Mouse (Mus musculus) stomach, embryonic 14.5 days (tissue): ENCODE results near the gene Spg20. TPM values are rescaled to one million over a fixed set of nuclear protein-coding genes. Genes with fewer than 3 reads are reported as not detected.

Experiments used
- ATAC-seq: fragments of 200-750 bp; cut with Nextera tagmentation; 2 replicates; pipeline ENCODE4 v1.8.0; 2017; ENCODE audit warnings: low read depth, moderate TSS enrichment; ENCODE audit not compliant: insufficient number of reproducible peaks, insufficient read depth, low FRiP score
- H3K27ac ChIP-seq: fragments of 300-500 bp; sonication (generic); 2 replicates; pipeline ENCODE4 v1.5.1; 2014; ENCODE audit warnings: mild to moderate bottlenecking, low read length, moderate library complexity, mixed read lengths
- H3K27me3 ChIP-seq: fragments of 300-500 bp; sonication (generic); 2 replicates; pipeline ENCODE4 v1.6.1; 2014; ENCODE audit warnings: low read length, control low read depth, mixed read lengths; ENCODE audit not compliant: control insufficient read depth, insufficient read depth
- H3K36me3 ChIP-seq: fragments of 300-500 bp; sonication (generic); 2 replicates; pipeline ENCODE4 v1.6.1; 2014; ENCODE audit warnings: mild to moderate bottlenecking, control low read depth, low read length, moderate library complexity, mixed read lengths; ENCODE audit not compliant: control insufficient read depth, insufficient read depth
- H3K4me1 ChIP-seq: fragments of 300-500 bp; sonication (generic); 2 replicates; pipeline ENCODE4 v1.6.1; 2014; ENCODE audit warnings: low read length, control low read depth, mixed read lengths; ENCODE audit not compliant: control insufficient read depth, insufficient read depth
- H3K4me2 ChIP-seq: fragments of 300-500 bp; sonication (generic); replicated peaks from 2 replicates; pipeline ENCODE4 v1.6.1; 2014; ENCODE audit warnings: low read depth, low read length, control low read depth
- H3K4me3 ChIP-seq: fragments of 300-500 bp; sonication (generic); 2 replicates; pipeline ENCODE4 v1.5.1; 2014; ENCODE audit warnings: low read depth, low read length, control low read depth
- H3K9ac ChIP-seq: fragments of 300-500 bp; sonication (generic); replicated peaks from 2 replicates; pipeline ENCODE4 v1.6.1; 2014; ENCODE audit warnings: low read depth, mild to moderate bottlenecking, control low read depth, low read length, moderate library complexity, mixed read lengths
- H3K9me3 ChIP-seq: fragments of 300-500 bp; sonication (generic); 2 replicates; pipeline ENCODE4 v1.6.1; 2016; ENCODE audit warnings: low read depth, low read length, control low read depth; ENCODE audit not compliant: control insufficient read depth
- WGBS: fragments of 180-500 bp; shearing (Covaris S2); extraction: QIAGEN DNeasy Blood & Tissue Kit; methylation state at CpG from one replicate; pipeline ENCODE4 v1.1.7; 2014; 5-methylcytosine and 5-hydroxymethylcytosine counted together
- polyA plus RNA-seq: library from polyadenylated mRNA; unstranded; fragments of >200 nt; fragmentation: Nextera tagmentation; extraction: Ambion mirVana; gene quantifications from 2 replicates; pipeline ENCODE4 v1.2.1, GENCODE M21; 2014

The Spg20 gene
- polyA plus RNA-seq, 1 experiment from 2014 or later, result 46.7 TPM

DNA sequence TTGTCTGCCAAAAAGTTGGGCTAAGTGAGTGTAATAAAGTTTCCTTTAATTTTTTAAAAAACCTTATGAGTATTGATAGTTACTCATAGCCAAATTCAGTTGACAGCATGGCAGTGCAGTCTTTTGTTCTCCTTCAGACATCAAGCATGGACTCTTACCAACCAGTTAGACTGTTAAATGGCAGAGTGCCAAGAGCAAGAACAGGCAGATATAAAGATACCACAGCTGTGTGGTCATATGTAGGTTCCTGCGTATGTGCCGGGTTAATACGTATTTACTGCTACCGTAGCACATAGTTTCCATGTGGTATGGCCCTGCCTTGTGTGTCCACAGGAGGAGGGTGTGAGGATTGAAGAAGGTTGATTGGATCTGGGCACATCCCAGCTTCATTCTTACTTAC is 11.2 kb downstream of the Spg20 start:
- 87% methylated on average over 4 of the region's 4 CpGs for WGBS
- Histone ChIP-seq H3K36me3 (peaks cover 75% of the 10 kb centered on the region), H3K27ac (no peak overlapping the region), H3K27me3 (no peaks in the 10 kb centered on the region), H3K4me1 (no peaks in the 10 kb centered on the region), H3K4me3 (no peak overlapping the region), H3K9ac (no peak overlapping the region), H3K4me2 (no peak overlapping the region), H3K9me3 (no peaks in the 10 kb centered on the region)
- ATAC-seq, result no peak

DNA sequence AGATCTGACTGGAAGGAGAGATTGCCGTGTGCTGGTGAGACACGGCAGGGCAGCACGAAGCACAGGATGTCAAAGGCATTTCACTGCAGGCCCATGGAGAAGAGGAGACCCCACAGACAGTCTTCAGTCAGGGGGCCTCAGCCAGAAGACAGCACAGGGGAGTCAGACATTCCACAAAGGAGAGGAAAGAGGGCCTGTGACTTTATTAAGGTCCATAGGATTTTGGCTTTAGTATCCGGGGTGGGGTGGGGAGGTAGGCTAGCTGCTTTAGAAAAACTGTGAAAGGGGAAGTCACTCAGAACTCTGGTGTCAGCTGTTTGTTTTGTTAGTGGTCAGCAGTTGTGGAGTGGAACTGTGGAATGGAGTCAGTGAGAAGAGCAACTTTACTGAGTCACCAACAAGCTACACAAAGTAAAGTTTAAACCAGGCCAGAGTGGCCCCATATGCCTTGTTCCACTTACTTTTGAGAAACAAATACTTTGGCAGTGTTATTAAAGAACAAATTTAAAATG is 17.3 kb downstream of the Spg20 start:
- ATAC-seq, result no peak
- Histone ChIP-seq H3K27ac (no peak overlapping the region), H3K9me3 (no peaks in the 10 kb centered on the region), H3K4me3 (no peak overlapping the region), H3K4me1 (no peaks in the 10 kb centered on the region), H3K4me2 (no peak overlapping the region), H3K27me3 (no peaks in the 10 kb centered on the region), H3K36me3 (peaks cover 71% of the 10 kb centered on the region), H3K9ac (no peak overlapping the region)
- 76% methylated on average over 4 of the region's 4 CpGs for WGBS

DNA sequence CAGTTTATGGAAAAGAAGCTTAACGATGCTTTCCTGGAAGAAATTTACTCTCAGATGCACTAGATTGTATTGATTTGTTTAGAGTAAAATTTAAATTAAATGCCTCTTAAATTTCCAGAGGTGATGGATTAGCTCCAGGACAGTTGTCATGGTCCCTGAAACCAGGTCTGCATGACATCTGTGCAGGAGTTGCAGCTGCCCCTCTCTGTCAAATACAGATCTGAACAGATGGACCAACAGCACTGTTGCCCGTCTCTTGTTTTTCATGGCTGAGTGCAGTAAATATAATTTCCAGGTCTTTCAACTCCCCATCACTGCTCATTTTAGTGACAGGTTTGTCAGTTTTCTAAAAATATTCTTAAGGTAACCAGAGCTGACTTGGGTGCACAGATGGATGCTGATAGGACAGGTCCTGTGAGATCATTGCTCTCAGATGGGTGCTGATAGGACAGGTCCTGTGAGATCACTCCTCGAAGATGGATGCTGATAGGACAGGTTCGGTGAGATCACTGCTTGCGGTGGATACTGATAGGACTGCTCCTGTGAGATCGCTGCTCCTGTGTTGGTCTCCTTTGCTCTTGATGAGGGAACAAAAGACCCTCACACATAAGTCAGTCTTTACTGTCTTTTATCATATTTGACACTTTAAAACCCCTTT is 19.8 kb downstream of the Spg20 start:
- Histone ChIP-seq H3K27ac (no peak overlapping the region), H3K9ac (no peak overlapping the region), H3K4me3 (no peak overlapping the region), H3K36me3 (peaks cover 66% of the 10 kb centered on the region), H3K4me1 (no peaks in the 10 kb centered on the region), H3K9me3 (no peaks in the 10 kb centered on the region), H3K4me2 (no peak overlapping the region), H3K27me3 (no peaks in the 10 kb centered on the region)
- no peak for ATAC-seq
- WGBS, result 94% methylated on average over 6 of the region's 6 CpGs

DNA sequence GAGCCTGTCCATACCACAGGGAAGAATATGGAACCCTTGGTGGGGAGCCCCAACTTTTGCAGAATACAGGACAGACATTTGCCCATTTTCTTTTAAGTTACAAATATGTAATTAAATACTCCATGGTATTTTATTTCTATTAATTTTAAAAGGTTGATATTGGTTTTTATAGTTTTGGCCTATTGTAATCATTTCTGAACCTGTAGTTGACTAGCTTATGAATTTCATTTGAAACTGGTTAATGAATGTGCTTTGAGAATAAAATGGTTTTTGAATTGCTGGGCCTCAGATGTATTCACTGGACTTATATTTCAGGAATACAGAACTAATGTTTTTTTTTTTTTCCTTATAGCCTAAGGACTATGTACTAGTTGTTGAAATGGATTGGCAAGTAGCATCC is 25.1 kb downstream of the Spg20 start, which contains the start of gene Ccdc169:
Gene Ccdc169 (plus strand): TSS at position 301 of the 400 bp plus-strand sequence.
- Histone ChIP-seq H3K9ac (no peak within 1 kb of the TSS), H3K4me3 (no peak within 1 kb of the TSS), H3K36me3 (peaks cover 29% of the 10 kb centered on the region), H3K27me3 (no peaks in the 10 kb centered on the region), H3K9me3 (no peaks in the 10 kb centered on the region), H3K4me2 (no peak within 1 kb of the TSS), H3K27ac (no peak within 1 kb of the TSS), H3K4me1 (no peaks in the 10 kb centered on the region)
- ATAC-seq, result no peak

DNA sequence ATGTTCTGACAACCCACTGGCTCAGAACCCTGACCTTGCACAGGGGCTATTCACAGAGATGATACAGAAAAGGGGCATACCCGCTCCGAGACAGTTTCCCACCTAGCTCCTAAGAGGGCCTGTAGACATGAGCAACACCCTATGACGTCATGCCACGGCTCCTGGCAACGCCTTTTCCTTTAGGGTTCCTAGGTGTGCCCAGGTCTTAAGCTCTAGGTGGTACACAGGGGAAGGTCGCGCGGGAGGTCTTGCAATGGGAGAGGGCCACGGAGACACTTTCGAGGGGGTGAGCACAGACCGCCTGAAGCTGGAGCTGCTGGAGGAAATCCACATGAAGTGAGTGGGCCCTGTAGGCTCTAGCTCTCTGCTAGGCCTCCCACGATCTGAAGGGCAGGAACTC is 27.9 kb downstream of the Spg20 start:
- no peak overlapping the region for H3K27ac ChIP-seq
- no peaks in the 10 kb centered on the region for H3K27me3 ChIP-seq
- no peaks in the 10 kb centered on the region for H3K4me1 ChIP-seq
- H3K4me3 ChIP-seq, result no peak overlapping the region
- H3K4me2 ChIP-seq, result no peak overlapping the region
- peaks cover 20% of the 10 kb centered on the region for H3K36me3 ChIP-seq
- H3K9ac ChIP-seq, result no peak overlapping the region
- H3K9me3 ChIP-seq, result no peaks in the 10 kb centered on the region
- ATAC-seq, result no peak
- 91% methylated on average over 12 of the region's 12 CpGs for WGBS

DNA sequence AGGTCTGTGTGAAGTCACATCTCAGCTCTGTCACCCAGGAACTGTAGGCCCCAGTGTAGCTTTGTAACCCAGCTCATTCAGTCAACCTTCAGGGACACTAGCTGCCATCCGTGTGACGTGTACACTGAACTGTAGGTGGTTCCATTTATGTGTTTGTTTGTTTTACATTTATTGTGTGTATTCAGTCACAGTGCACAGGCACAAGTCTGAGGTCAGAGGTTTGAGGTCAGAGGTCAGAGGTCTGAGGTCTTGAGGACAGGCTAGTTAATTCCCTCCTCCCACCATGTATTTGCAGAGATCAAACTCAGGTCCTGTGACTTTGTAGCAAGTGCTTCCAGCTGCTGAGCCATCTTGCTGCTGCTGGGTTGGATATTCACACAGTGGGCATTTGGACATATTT is 29.5 kb downstream of the Spg20 start:
- Histone ChIP-seq H3K4me1 (no peaks in the 10 kb centered on the region), H3K4me3 (no peak overlapping the region), H3K27me3 (no peaks in the 10 kb centered on the region), H3K36me3 (peaks cover 7% of the 10 kb centered on the region; the same call in 1 of the 2 replicates), H3K4me2 (no peak overlapping the region), H3K9me3 (no peaks in the 10 kb centered on the region), H3K27ac (no peak overlapping the region), H3K9ac (no peak overlapping the region)
- no peak for ATAC-seq
- WGBS, result 79% methylated on average over 2 of the region's 2 CpGs

DNA sequence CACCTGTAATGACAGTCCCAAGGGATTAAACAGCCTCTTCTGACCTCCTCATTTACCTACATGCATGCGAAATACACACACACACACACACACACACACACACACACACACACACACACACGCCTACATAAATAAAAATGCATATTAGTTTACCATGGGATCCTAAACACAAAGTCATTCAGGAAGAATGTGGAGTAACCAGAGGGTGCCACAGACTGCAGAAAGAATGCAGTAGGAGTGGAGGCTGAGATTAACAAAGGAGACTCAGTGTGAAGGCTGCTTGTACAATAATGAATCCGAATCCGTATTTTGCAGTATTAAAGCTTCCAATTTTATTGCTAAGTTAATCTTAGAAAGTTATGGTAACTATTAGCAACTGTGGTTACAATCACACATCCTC is 33.0 kb downstream of the Spg20 start:
- Histone ChIP-seq H3K27me3 (no peaks in the 10 kb centered on the region), H3K9me3 (no peaks in the 10 kb centered on the region), H3K4me3 (no peak overlapping the region), H3K4me2 (no peak overlapping the region), H3K27ac (no peak overlapping the region), H3K9ac (no peak overlapping the region), H3K36me3 (no peaks in the 10 kb centered on the region), H3K4me1 (no peaks in the 10 kb centered on the region)
- 79% methylated on average over 4 of the region's 4 CpGs for WGBS
- no peak for ATAC-seq

DNA sequence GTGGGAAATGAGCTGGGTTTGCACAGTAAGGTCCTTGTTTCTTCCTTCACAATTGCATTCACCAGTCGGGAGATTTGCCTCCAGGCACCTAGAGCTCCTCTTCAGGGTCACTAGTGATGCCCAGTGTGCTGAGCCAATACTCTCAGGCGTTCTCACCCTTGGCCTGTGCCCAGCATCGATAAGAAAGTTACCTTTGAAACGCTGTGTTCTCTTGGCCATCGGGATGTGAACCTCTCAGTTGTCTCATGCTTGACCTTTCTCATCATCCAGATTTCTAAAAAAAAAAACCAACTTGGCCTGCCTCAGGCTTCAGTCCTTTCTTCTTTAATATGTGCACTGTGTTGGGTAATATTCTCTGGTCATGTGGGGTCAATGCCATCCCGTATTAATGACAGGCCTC is 34.5 kb downstream of the Spg20 start:
- 74% methylated on average over 6 of the region's 6 CpGs for WGBS
- Histone ChIP-seq H3K36me3 (no peaks in the 10 kb centered on the region), H3K27ac (no peak overlapping the region), H3K4me3 (no peak overlapping the region), H3K4me2 (no peak overlapping the region), H3K4me1 (no peaks in the 10 kb centered on the region), H3K27me3 (no peaks in the 10 kb centered on the region), H3K9me3 (no peaks in the 10 kb centered on the region), H3K9ac (no peak overlapping the region)
- ATAC-seq, result no peak

DNA sequence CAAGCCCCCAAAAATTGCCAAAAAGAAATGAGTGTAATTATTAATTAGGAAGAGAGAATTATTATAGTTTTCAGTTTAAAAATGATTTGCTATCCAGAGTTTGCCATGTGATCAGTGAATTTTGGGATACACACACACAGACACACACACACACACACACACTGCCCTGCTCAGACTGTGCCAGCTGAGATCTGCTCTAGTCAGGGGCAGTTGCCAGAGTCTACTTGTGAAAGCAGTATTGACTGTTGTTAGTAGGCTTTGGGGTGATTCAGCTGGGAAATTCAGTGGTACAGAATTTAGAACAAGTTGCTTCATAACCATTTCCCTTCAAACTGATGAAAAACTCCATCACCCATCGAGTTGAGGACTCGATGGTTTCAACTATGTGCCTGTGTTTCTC is 35.2 kb downstream of the Spg20 start:
- 87% methylated on average over 2 of the region's 2 CpGs for whole genome bisulfite sequencing
- Histone ChIP-seq H3K4me1 (no peaks in the 10 kb centered on the region), H3K4me2 (no peak overlapping the region), H3K27me3 (no peaks in the 10 kb centered on the region), H3K9ac (no peak overlapping the region), H3K36me3 (no peaks in the 10 kb centered on the region), H3K9me3 (no peaks in the 10 kb centered on the region), H3K4me3 (no peak overlapping the region), H3K27ac (no peak overlapping the region)
- no peak for ATAC-seq
